Mouse (Mus musculus) CH12F3 (cell line): ENCODE data around the gene C2cd5.

Experiments used
- in situ Hi-C: fragments of 300-500 bp; cut with MboI; formaldehyde crosslinking; loops from 2 replicates; pipeline ENCODE4 v1.14.3; 2020; ENCODE audit warnings: low sequenced_read_pairs

Gene C2cd5

GRCm38 (mm10) chr6:143116779-143117178 lies 16.8 kb upstream of the C2cd5 start:
- in situ Hi-C loops = no loop called here

GRCm38 (mm10) chr6:143115505-143115904 lies 15.6 kb upstream of the C2cd5 start:
- in situ Hi-C loops = no loop called here

GRCm38 (mm10) chr6:143115011-143115445 lies 15.1 kb upstream of the C2cd5 start:
- in situ Hi-C loops = no loop called here

GRCm38 (mm10) chr6:143114556-143114955 lies 14.6 kb upstream of the C2cd5 start:
- in situ Hi-C loops = no loop called here

- in situ Hi-C loops = no loop called here
Observed at GRCm38 (mm10) chr6:143110371-143110770, 10.4 kb upstream of the C2cd5 start.

- in situ Hi-C loops = no loop called here
Observed at GRCm38 (mm10) chr6:143109622-143110218, 9.8 kb upstream of the C2cd5 start.

- in situ Hi-C loops = no loop called here
Observed at GRCm38 (mm10) chr6:143108031-143108430, 8.1 kb upstream of the C2cd5 start.

GRCm38 (mm10) chr6:143107611-143108010 lies 7.7 kb upstream of the C2cd5 start:
- in situ Hi-C loops = no loop called here

- in situ Hi-C loops = no loop called here
Observed at GRCm38 (mm10) chr6:143105766-143106165, 5.8 kb upstream of the C2cd5 start.

GRCm38 (mm10) chr6:143103981-143104680 lies 4.2 kb upstream of the C2cd5 start:
- in situ Hi-C loops = no loop called here

- in situ Hi-C loops = no loop called here
Observed at GRCm38 (mm10) chr6:143100478-143101115, 656 bp upstream of the C2cd5 start.

- in situ Hi-C loops = no loop called here
Observed at GRCm38 (mm10) chr6:143099281-143099680, 660 bp downstream of the C2cd5 start.

GRCm38 (mm10) chr6:143095126-143095525 lies 4.8 kb downstream of the C2cd5 start:
- in situ Hi-C loops = no loop called here

- in situ Hi-C loops = no loop called here
Observed at GRCm38 (mm10) chr6:143092856-143093255, 7.1 kb downstream of the C2cd5 start.

- in situ Hi-C loops = no loop called here
Observed at GRCm38 (mm10) chr6:143091076-143091475, 8.9 kb downstream of the C2cd5 start.

- in situ Hi-C loops = no loop called here
Observed at GRCm38 (mm10) chr6:143087332-143087731, 12.6 kb downstream of the C2cd5 start.

- in situ Hi-C loops = no loop called here
Observed at GRCm38 (mm10) chr6:143085898-143086297, 14.0 kb downstream of the C2cd5 start.

- in situ Hi-C loops = no loop called here
Observed at GRCm38 (mm10) chr6:143084314-143085025, 15.5 kb downstream of the C2cd5 start.

- in situ Hi-C loops = no loop called here
Observed at GRCm38 (mm10) chr6:143081479-143082106, 18.3 kb downstream of the C2cd5 start.

GRCm38 (mm10) chr6:143080774-143081173 lies 19.2 kb downstream of the C2cd5 start:
- in situ Hi-C loops = no loop called here

- in situ Hi-C loops = no loop called here
Observed at GRCm38 (mm10) chr6:143079126-143079525, 20.8 kb downstream of the C2cd5 start.
